Comparison of ENCODE assay signal across 15 mouse cellular contexts in the genomic region with DNA sequence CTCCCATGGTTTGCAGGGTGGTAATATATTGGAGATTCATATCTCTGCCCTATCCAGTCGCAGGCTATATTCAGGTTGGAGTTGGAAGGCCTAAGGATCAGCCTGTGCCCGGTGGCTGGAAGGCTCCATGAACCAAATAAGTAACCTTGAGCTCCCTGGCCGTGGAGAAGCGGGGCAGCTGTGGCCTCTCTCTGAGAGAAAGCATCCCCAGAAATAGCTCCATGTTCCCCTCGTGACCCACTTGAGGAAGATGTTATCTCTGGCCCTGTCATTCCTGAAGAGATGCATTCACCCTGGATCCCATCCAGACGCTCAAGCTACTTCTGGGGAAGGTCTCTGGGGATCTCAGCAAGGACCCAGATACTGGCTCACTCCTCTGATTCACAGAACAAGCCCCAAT.
DNase-seq lines count a peak whose midpoint lies in the region; ATAC-seq and TF ChIP-seq lines count a peak whose summit lies in the region.
"Had no signal": no experiment of that assay in that cellular context is flagged by ENCODE, and none has a peak within 500 bp of the region (broad histone marks: within the 10 kb centered on the region; RNA-seq: fewer than 3 reads in every experiment).

No protein-coding gene starts in this region.

- H3K9me3 ChIP-seq in heart, embryonic 16.5 days (replicated peaks; ENCODE audit: control insufficient read depth, low read length): no peaks in the 10 kb centered on the region
- H3K9me3 ChIP-seq: limb, embryonic 15.5 days; lung, embryonic 15.5 days had no signal

- H3K4me1 ChIP-seq in heart, adult 2 months (ENCODE audit: control insufficient read depth, insufficient read depth, low read length): peaks cover 2% of the 10 kb centered on the region; the same call in 1 of the 2 replicates
- peaks cover 27% of the 10 kb centered on the region for H3K4me1 ChIP-seq in heart, embryonic 16.5 days (ENCODE audit: control insufficient read depth, insufficient read depth, low read length)
- H3K4me1 ChIP-seq: limb, embryonic 15.5 days; lung, embryonic 15.5 days had no signal

- H3K27ac ChIP-seq in gastrocnemius, adult 2 months: peak overlapping the region; percentile 73
- peak overlapping the region; percentile 41 for H3K27ac ChIP-seq in heart, adult 2 months
- H3K27ac ChIP-seq in heart, embryonic 16.5 days (ENCODE audit: low read length): peak overlapping the region; percentile 86
- H3K27ac ChIP-seq: kidney, postnatal 0 days; limb, embryonic 15.5 days; lung, embryonic 15.5 days had no signal

- no peak overlapping the region for H3K4me3 ChIP-seq in gastrocnemius, adult 2 months
- H3K4me3 ChIP-seq in heart, adult 2 months: no peak overlapping the region
- no peak overlapping the region for H3K4me3 ChIP-seq in heart, embryonic 16.5 days (ENCODE audit: low read length)
- H3K4me3 ChIP-seq: limb, embryonic 15.5 days; lung, embryonic 15.5 days had no signal

- TF ChIP-seq POLR2A in heart, adult 2 months (IDR thresholded peaks at IDR 0.05; ENCODE audit: insufficient read depth, low read depth, low read length): no peak

- H3K9ac ChIP-seq in heart, adult 2 months (ENCODE audit: low read depth, low read length): no peak overlapping the region
- H3K9ac ChIP-seq in heart, embryonic 16.5 days (ENCODE audit: low read length): 0 out of 2 replicates have a peak overlapping the region, but pooled peaks have one; percentile 14
- H3K9ac ChIP-seq: limb, embryonic 15.5 days; lung, embryonic 15.5 days had no signal

- WGBS in heart, adult 2 months: 32% methylated on average over 6 of the region's 6 CpGs
- 26% methylated on average over 6 of the region's 6 CpGs for WGBS in heart, embryonic 16.5 days

- intact Hi-C loops in gastrocnemius, adult 2 months (cut with DNase I): no loop called here
- intact Hi-C loops in gastrocnemius, postnatal 14 days (cut with DNase I; ENCODE audit: low total_unique reads): no loop called here
- intact Hi-C loops in heart, adult 2 months (cut with DNase I): no loop called here

- no peak for TF ChIP-seq CTCF in gastrocnemius, adult 2 months (IDR thresholded peaks at IDR 0.05)
- TF ChIP-seq CTCF in heart, adult 2 months (IDR thresholded peaks at IDR 0.05): no peak

- H3K27me3 ChIP-seq in heart, adult 2 months (ENCODE audit: control insufficient read depth, insufficient read depth, low read length): no peaks in the 10 kb centered on the region
- no peaks in the 10 kb centered on the region for H3K27me3 ChIP-seq in heart, embryonic 16.5 days (ENCODE audit: control insufficient read depth, insufficient read depth, low read length)
- H3K27me3 ChIP-seq: limb, embryonic 15.5 days; lung, embryonic 15.5 days had no signal

- no peaks in the 10 kb centered on the region for H3K36me3 ChIP-seq in heart, adult 2 months (ENCODE audit: control insufficient read depth, insufficient read depth, low read length)
- H3K36me3 ChIP-seq in heart, embryonic 16.5 days (ENCODE audit: control insufficient read depth, insufficient read depth): no peaks in the 10 kb centered on the region
- H3K36me3 ChIP-seq: limb, embryonic 15.5 days; lung, embryonic 15.5 days had no signal

- TF ChIP-seq EP300 in heart, adult 2 months (IDR thresholded peaks at IDR 0.05; ENCODE audit: insufficient read depth, low read depth, low read length): 0 out of 2 replicates have a peak, but pooled peaks have one; percentile 35

- peak; percentile 76 for DNase-seq in gastrocnemius, adult 2 months
- no peak for DNase-seq in gastrocnemius, postnatal 14 days
- peak; percentile 92 for DNase-seq in MN1 (ENCODE audit: low spot score)
- peak; percentile 28 to 58 for DNase-seq in heart, adult 2 months
- DNase-seq in frontal cortex, postnatal 14 days (ENCODE audit: low spot score in 2 of 2): no peak
- DNase-seq in embryo, embryonic 10 days (ENCODE audit: low spot score): no peak
- DNase-seq: cerebellum, adult 9-11 months; layer of hippocampus, adult 9-11 months; midbrain, embryonic 14.5 days; right cerebral cortex, postnatal 14 days; thymus, postnatal 4 days had no signal

- H3K79me2 ChIP-seq in heart, adult 2 months (replicated peaks; ENCODE audit: control insufficient read depth, insufficient read depth, low read length): no peaks in the 10 kb centered on the region

- peak overlapping the region; percentile 11; the same call in 1 of the 2 replicates for H3K4me2 ChIP-seq in heart, embryonic 16.5 days (ENCODE audit: low read depth, low read length)
- H3K4me2 ChIP-seq: limb, embryonic 15.5 days; lung, embryonic 15.5 days had no signal

- peak; percentile 88 for ATAC-seq in heart, embryonic 16.5 days (replicated peaks; ENCODE audit: extremely low read depth, insufficient read depth, low FRiP score)

Comparison
In these comparisons a context has a peak if more than half of its experiments do, and no peak if none do; other contexts are left out.
1. DNase-seq: peak in gastrocnemius, adult 2 months (single experiment), MN1 (single experiment) and heart, adult 2 months (2 of 2); none in gastrocnemius, postnatal 14 days (single experiment), frontal cortex, postnatal 14 days (0 of 2) and embryo, embryonic 10 days (single experiment).
2. Peak in every context shown above with its lines, with median percentiles within 50 percentile points of each other: H3K27ac ChIP-seq.